Mouse (Mus musculus): ENCODE results near the gene Nfib.

Nfib gene

GRCm38 (mm10) chr4:82512743-82513425 lies 192.7 kb downstream of the Nfib start:
- DNase-seq (ENCODE audit: low spot score in 2 of 2), result peak; percentile 90 to 91

DNA sequence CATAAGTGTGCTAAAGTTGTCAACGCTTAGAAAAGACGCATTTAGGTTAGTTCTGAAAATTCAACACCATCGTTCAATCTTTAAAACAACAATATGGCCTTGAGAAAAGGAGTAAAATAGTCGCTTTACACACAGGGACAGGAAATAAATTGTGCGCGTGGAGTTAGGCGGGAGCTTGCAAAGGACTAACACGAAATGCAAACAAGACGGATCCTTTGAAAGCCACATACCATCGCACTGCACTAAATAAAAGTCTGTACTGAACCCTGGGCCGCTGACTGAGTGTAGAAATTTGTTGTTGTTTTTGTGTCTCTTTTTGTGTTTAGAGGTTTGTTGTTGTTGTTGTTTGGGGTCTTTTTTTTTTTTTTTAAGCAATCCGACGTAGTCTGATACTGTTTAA lies 193.2 kb downstream of the Nfib start:
- no peak for DNase-seq (ENCODE audit: low spot score in 2 of 2)

DNA sequence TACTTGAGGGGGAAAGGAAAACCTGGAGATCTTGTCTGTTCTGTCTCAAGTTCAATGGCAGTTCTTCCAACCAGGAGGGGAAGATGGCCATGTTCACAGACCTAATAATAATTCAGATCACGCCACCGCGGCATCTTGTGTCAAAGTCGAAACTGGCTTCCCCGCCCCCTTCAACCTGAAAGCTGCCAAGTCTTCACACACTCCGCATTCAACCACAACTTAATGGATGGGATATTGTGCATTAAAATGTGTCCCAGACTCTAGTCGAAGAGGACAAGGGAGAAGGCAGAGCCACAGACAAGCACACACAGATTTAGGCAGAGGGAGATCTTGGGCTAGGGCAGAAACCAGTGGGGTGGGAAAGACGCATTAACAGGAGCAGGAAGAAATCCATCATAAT lies 194.0 kb downstream of the Nfib start:
- DNase-seq (ENCODE audit: low spot score in 2 of 2), result peak in 1 of 2 experiments; percentile 36

GRCm38 (mm10) chr4:82511001-82511513 lies 194.5 kb downstream of the Nfib start:
- DNase-seq (ENCODE audit: low spot score in 2 of 2), result no peak

GRCm38 (mm10) chr4:82509771-82510170 lies 195.8 kb downstream of the Nfib start:
- no peak for DNase-seq (ENCODE audit: low spot score in 2 of 2)

GRCm38 (mm10) chr4:82509166-82509767 lies 196.3 kb downstream of the Nfib start:
- no peak for DNase-seq (ENCODE audit: low spot score in 2 of 2)

DNA sequence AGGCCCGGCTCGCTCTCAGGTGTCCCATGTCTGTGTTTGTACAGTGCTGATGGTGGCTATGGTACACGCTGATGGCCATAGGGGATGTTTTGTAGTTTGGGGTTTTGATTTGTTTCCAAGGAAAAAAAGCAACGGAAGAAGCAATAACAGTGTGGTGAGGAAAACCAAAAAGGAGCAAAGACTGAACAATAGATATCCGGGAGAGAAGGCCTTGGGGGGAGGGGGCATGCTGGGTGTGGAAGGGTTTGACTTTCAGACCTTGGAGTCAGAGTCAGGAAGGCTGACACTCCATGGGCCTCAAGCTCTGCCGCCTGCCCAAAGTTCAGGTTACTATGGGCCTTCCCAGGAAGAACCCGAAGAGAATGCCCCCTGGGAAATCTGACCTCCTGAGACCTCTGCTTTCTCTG lies 197.3 kb downstream of the Nfib start:
- DNase-seq (ENCODE audit: low spot score in 2 of 2), result no peak

- no peak for DNase-seq (ENCODE audit: low spot score in 2 of 2)
Observed at GRCm38 (mm10) chr4:82507541-82508280, 197.8 kb downstream of the Nfib start.

GRCm38 (mm10) chr4:82506731-82507331 lies 198.7 kb downstream of the Nfib start:
- DNase-seq (ENCODE audit: low spot score in 2 of 2), result peak in 1 of 2 experiments; percentile 25

DNA sequence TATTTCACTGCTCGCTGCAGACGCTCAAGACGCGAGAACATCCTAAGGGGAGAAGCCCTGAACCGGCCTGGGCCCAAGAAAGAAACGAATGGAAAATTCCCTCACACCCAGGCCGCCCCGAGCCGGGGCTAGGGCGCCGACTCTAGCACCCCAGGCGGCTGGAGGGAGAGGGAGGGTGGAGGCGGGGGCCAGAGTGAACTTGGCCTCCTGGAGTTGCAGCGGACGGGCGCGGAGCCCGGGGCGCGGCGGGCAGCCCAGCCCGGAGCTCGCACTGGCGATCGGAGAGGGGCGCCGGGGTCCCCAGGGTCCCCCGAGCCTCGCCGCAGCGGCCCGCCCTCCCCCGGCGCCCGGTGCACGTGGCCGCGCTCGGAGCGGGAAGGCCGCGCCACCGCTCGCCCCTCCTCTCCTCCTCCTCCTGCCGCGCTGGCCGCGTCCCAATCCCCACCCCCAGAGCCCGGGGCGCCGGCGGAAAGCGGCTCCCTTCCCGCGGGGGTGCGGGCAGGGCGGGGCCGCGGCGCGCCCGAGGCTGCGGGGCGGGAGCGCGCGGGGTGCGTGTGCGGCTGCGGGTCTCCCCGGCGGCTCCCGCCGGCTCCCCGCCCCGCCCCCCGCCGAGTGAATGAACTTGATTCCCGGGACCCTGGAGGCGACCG lies 199.3 kb downstream of the Nfib start:
- peak; percentile 61 to 72 for DNase-seq (ENCODE audit: low spot score in 2 of 2)

DNA sequence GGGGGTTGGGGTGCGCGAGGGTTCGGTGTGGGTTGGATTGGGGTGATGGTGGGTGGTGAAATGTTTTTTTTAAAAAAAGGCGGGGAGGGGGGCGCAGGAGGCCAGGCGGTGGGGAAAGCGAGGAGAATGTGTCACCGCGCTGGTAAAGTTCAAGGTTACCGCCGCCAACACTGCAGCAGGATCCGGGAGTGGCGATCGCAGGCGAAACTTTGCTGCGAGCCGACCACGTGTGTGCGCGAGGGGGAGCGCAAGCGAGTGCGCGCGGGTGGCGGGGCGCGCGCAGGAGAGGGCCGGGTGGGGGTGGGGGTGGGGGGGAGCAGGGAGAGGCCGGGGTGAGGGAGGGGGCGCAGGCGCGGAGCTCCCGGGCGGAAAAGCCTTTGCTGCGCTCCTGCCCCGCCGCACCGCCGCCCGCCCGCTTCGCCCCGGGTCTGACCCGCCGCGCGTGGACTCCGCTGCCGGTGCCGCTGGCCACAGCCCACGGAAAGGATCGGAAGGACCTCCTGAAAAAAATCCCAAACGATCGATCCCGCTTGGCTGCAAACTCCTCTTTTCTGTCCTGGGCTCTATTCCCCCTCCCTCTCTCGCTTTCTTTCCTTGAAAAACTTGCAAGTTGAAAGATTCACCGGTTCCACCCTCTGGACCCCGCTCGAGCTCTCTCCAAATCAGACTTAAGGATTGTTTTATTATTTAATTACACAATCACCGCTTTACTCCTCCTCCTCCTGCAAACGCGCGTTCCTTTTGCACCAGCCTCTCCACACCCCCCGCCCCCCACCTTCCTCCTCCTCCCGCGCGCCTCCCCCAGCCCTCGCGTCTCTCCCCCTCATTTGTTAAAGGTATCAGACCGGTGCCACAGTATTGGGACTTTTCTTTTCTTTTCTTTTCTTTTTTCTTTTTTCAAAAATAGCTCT lies 200.2 kb downstream of the Nfib start:
- DNase-seq (ENCODE audit: low spot score in 2 of 2), result peak in 1 of 2 experiments; percentile 41

DNA sequence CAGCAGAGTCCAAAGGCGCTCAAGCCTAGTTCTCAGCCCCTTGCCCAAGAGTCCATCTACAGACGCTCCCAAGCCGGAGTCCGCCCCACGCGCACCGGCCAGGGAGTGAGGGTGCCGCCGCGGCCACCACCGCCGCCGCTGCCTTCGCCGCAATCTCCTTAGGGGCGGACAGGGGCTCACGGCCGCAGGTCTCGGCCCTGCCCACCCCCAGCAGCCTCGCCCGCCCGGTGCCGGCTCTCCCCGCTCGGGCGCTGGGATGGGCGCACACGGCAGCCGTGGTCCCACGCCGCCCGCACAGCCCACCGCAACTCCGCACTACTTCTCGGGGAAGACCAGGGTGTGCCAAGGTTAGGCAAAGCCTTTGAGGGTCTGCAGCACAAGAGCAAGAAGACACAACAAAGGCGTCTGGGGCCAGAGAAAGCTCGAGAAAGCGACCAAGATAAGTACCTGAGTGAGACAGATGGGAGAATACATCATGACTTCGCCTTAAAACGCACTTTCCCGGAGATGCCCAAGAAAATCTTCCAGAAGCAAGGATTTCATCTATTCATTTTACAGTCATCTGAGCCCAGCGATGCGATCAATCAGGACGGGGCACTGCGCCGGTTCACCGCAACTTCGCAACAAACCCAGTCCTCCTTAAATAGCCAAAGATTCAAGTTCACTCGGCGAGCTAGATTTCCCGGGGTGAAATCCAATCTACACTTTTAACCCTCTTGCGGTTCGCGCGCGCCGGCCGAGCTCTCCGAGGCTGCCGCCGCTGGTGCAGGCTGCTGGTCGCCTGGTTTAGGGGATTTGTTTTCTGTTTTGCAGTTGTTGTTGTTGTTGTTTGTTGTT lies 201.0 kb downstream of the Nfib start:
- DNase-seq (ENCODE audit: low spot score in 2 of 2), result no peak

- no peak for DNase-seq (ENCODE audit: low spot score in 2 of 2)
Observed at GRCm38 (mm10) chr4:82504015-82504283, 201.6 kb downstream of the Nfib start.

GRCm38 (mm10) chr4:82503274-82504014 lies 202.1 kb downstream of the Nfib start:
- no peak for DNase-seq (ENCODE audit: low spot score in 2 of 2)

DNA sequence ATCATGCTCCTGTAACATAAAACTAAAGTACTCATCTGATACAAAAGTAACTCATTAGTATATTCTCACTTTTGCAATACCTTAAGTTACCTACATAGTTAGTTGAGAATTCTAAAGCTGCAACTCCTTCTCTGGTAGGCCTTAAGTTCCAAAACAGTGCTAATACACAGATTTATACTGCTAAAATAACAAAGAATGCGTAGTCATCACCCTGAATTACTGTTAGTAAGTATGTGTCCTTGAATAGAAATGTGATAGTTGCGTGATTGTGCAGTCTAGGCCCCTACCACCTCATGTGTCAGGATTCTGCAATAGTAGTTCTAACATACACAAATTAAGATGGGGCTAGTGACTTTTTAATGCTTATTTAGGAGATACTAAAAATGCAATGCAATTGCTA lies 202.9 kb downstream of the Nfib start:
- no peak for DNase-seq (ENCODE audit: low spot score in 2 of 2)

DNA sequence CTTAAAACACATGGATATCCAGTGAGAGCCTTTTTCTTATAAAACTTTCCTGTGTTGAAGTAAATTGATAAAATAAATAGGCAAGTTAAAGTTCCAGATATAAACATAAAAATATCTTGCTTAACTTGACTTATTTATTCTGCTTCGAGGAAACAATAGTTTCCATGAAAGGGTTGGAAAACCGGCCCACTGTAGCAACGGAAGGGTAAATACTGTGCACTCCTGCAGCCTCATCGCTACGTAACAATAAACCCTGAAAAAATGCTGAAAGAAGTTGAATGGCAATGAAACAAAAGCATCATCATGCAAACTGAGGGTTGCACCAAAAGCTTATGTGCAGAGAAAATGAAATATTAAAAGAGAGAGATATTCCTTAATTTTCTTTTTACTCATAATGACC lies 203.5 kb downstream of the Nfib start:
- DNase-seq (ENCODE audit: low spot score in 2 of 2), result no peak

DNA sequence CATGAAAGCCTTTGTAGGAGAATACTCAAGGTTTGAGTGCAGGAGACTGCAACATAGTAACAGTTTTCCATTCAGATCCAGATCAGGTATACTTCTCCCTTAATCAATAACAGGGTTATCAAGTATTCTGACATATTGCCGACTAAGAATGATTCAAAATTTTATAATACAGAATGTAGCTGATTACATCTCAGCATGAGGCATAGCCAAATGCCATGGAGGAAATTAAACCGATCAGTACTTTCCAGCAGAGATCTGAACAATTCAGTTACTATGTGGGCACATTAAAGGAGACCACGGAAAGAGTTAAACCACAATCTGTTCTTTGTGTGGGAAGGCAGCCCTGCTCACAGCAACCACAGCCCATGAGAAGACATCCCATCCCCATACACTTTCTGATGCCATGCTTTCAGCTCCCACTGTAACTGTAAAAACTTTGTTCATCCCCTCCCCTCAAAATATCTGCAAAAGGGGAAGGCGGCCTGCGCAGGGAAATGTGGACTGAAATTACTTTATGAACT lies 204.9 kb downstream of the Nfib start:
- DNase-seq (ENCODE audit: low spot score in 2 of 2), result no peak

GRCm38 (mm10) chr4:82499725-82500577 lies 205.6 kb downstream of the Nfib start:
- no peak for DNase-seq (ENCODE audit: low spot score in 2 of 2)
